Mouse (Mus musculus): Measurements from ENCODE around the gene Sgk2. TPM values are rescaled to one million over a fixed set of nuclear protein-coding genes. Genes with fewer than 3 reads are reported as not detected.

The Sgk2 gene
- polyA plus RNA-seq, 1 experiment from 2014 or later = 0.09 TPM

- Histone ChIP-seq H3K27me3 (replicated peaks) (no peaks in the 10 kb centered on the region), H3K4me3 (no peak overlapping the region), H3K36me3 (peaks cover 87% of the 10 kb centered on the region), H3K27ac (ENCODE audit: poor library complexity, severe bottlenecking) (no peak overlapping the region), H3K9me3 (replicated peaks) (no peaks in the 10 kb centered on the region), H3K4me1 (replicated peaks) (peaks cover 10% of the 10 kb centered on the region), H3K4me2 (no peak overlapping the region), H3K9ac (no peak overlapping the region)
- WGBS = 43% methylated on average over 4 of the region's 4 CpGs
- no peak for ATAC-seq (ENCODE audit: insufficient number of reproducible peaks, low FRiP score)
Measured at GRCm38 (mm10) chr2:163032622-163033021, 45.5 kb downstream of the Sgk2 start.

- Histone ChIP-seq H3K4me1 (replicated peaks) (peaks cover 10% of the 10 kb centered on the region), H3K27ac (ENCODE audit: poor library complexity, severe bottlenecking) (no peak overlapping the region), H3K9ac (no peak overlapping the region), H3K9me3 (replicated peaks) (no peaks in the 10 kb centered on the region), H3K4me3 (no peak overlapping the region), H3K27me3 (replicated peaks) (no peaks in the 10 kb centered on the region), H3K4me2 (no peak overlapping the region), H3K36me3 (peaks cover 91% of the 10 kb centered on the region)
- ATAC-seq (ENCODE audit: insufficient number of reproducible peaks, low FRiP score) = no peak
- WGBS = 80% methylated on average over 7 of the region's 7 CpGs
Measured at GRCm38 (mm10) chr2:163039940-163040339, 52.8 kb downstream of the Sgk2 start.

GRCm38 (mm10) chr2:163048125-163048524, 61.0 kb downstream of the Sgk2 start:
- H3K4me1 ChIP-seq (replicated peaks) = peaks cover 7% of the 10 kb centered on the region
- H3K4me2 ChIP-seq = peak overlapping the region; percentile 56
- no peaks in the 10 kb centered on the region for H3K9me3 ChIP-seq (replicated peaks)
- 0 out of 2 replicates have a peak overlapping the region, but pooled peaks have one; percentile 11 for H3K4me3 ChIP-seq
- no peaks in the 10 kb centered on the region for H3K27me3 ChIP-seq (replicated peaks)
- WGBS = 2% methylated on average over 10 of the region's 10 CpGs
- peaks cover 39% of the 10 kb centered on the region for H3K36me3 ChIP-seq
- 0 out of 2 replicates have a peak, but pooled peaks have one; percentile 33 for ATAC-seq (ENCODE audit: insufficient number of reproducible peaks, low FRiP score)
- no peak overlapping the region for H3K9ac ChIP-seq
- H3K27ac ChIP-seq (ENCODE audit: poor library complexity, severe bottlenecking) = no peak overlapping the region

- H3K4me2 ChIP-seq = no peak overlapping the region
- 83% methylated on average over 2 of the region's 2 CpGs for WGBS
- H3K27ac ChIP-seq (ENCODE audit: poor library complexity, severe bottlenecking) = no peak overlapping the region
- peaks cover 30% of the 10 kb centered on the region for H3K36me3 ChIP-seq
- no peak overlapping the region for H3K4me3 ChIP-seq
- peaks cover 12% of the 10 kb centered on the region for H3K4me1 ChIP-seq (replicated peaks)
- no peak overlapping the region for H3K9ac ChIP-seq
- no peaks in the 10 kb centered on the region for H3K9me3 ChIP-seq (replicated peaks)
- H3K27me3 ChIP-seq (replicated peaks) = no peaks in the 10 kb centered on the region
- no peak for ATAC-seq (ENCODE audit: insufficient number of reproducible peaks, low FRiP score)
Measured at GRCm38 (mm10) chr2:163049116-163049515, 62.0 kb downstream of the Sgk2 start.

GRCm38 (mm10) chr2:163051691-163052090, 64.6 kb downstream of the Sgk2 start:
- Histone ChIP-seq H3K9ac (no peak overlapping the region), H3K4me1 (replicated peaks) (peaks cover 28% of the 10 kb centered on the region), H3K4me2 (no peak overlapping the region), H3K36me3 (peaks cover 9% of the 10 kb centered on the region), H3K27me3 (replicated peaks) (no peaks in the 10 kb centered on the region), H3K9me3 (replicated peaks) (no peaks in the 10 kb centered on the region), H3K27ac (ENCODE audit: poor library complexity, severe bottlenecking) (no peak overlapping the region), H3K4me3 (no peak overlapping the region)
- 77% methylated on average over 1 of the region's 1 CpGs for WGBS
- ATAC-seq (ENCODE audit: insufficient number of reproducible peaks, low FRiP score) = no peak

GRCm38 (mm10) chr2:163052101-163052500, 65.0 kb downstream of the Sgk2 start:
- H3K4me3 ChIP-seq = no peak overlapping the region
- no peak overlapping the region for H3K9ac ChIP-seq
- 17% methylated on average over 4 of the region's 4 CpGs for WGBS
- H3K27ac ChIP-seq (ENCODE audit: poor library complexity, severe bottlenecking) = no peak overlapping the region
- H3K4me2 ChIP-seq = no peak overlapping the region
- H3K4me1 ChIP-seq (replicated peaks) = peaks cover 28% of the 10 kb centered on the region
- no peaks in the 10 kb centered on the region for H3K9me3 ChIP-seq (replicated peaks)
- no peaks in the 10 kb centered on the region for H3K27me3 ChIP-seq (replicated peaks)
- H3K36me3 ChIP-seq = peaks cover 5% of the 10 kb centered on the region
- ATAC-seq (ENCODE audit: insufficient number of reproducible peaks, low FRiP score) = no peak

GRCm38 (mm10) chr2:163052826-163053225, 65.7 kb downstream of the Sgk2 start:
- peaks cover 3% of the 10 kb centered on the region; the same call in 1 of the 2 replicates for H3K36me3 ChIP-seq
- no peaks in the 10 kb centered on the region for H3K27me3 ChIP-seq (replicated peaks)
- 73% methylated on average over 4 of the region's 4 CpGs for WGBS
- ATAC-seq (ENCODE audit: insufficient number of reproducible peaks, low FRiP score) = no peak
- no peak overlapping the region for H3K27ac ChIP-seq (ENCODE audit: poor library complexity, severe bottlenecking)
- no peak overlapping the region for H3K9ac ChIP-seq
- no peaks in the 10 kb centered on the region for H3K9me3 ChIP-seq (replicated peaks)
- H3K4me3 ChIP-seq = no peak overlapping the region
- peaks cover 28% of the 10 kb centered on the region for H3K4me1 ChIP-seq (replicated peaks)
- H3K4me2 ChIP-seq = no peak overlapping the region

- peak; percentile 99 for ATAC-seq (ENCODE audit: insufficient number of reproducible peaks, low FRiP score)
- H3K4me2 ChIP-seq = peak within 1 kb of the TSS; percentile 99
- H3K36me3 ChIP-seq = peaks cover 1% of the 10 kb centered on the region; the same call in 1 of the 2 replicates
- peak within 1 kb of the TSS; percentile 81 for H3K9ac ChIP-seq
- peak within 1 kb of the TSS; percentile 41; the same call in 1 of the 2 replicates for H3K27ac ChIP-seq (ENCODE audit: poor library complexity, severe bottlenecking)
- H3K9me3 ChIP-seq (replicated peaks) = no peaks in the 10 kb centered on the region
- under 1% methylated on average over 48 of the region's 48 CpGs for WGBS
- H3K4me3 ChIP-seq = peak within 1 kb of the TSS; percentile 79
- no peaks in the 10 kb centered on the region for H3K27me3 ChIP-seq (replicated peaks)
- peaks cover 28% of the 10 kb centered on the region for H3K4me1 ChIP-seq (replicated peaks)
Measured at GRCm38 (mm10) chr2:163054335-163054840, 67.3 kb downstream of the Sgk2 start, which contains the start of gene Mybl2. Gene Mybl2 (plus strand): TSS chr2:163054687.

- Histone ChIP-seq H3K27me3 (replicated peaks) (no peaks in the 10 kb centered on the region), H3K4me3 (peak overlapping the region; percentile 79), H3K36me3 (peaks cover 3% of the 10 kb centered on the region; the same call in 1 of the 2 replicates), H3K9ac (peak overlapping the region; percentile 81), H3K4me2 (peak overlapping the region; percentile 99), H3K9me3 (replicated peaks) (no peaks in the 10 kb centered on the region), H3K4me1 (replicated peaks) (peaks cover 28% of the 10 kb centered on the region), H3K27ac (ENCODE audit: poor library complexity, severe bottlenecking) (peak overlapping the region; percentile 41; the same call in 1 of the 2 replicates)
- ATAC-seq (ENCODE audit: insufficient number of reproducible peaks, low FRiP score) = peak; percentile 27
- WGBS = 0% methylated on average over 38 of the region's 38 CpGs
Measured at GRCm38 (mm10) chr2:163054891-163055494, 67.9 kb downstream of the Sgk2 start.

- Histone ChIP-seq H3K36me3 (peaks cover 3% of the 10 kb centered on the region; the same call in 1 of the 2 replicates), H3K4me3 (peak overlapping the region; percentile 79), H3K27me3 (replicated peaks) (no peaks in the 10 kb centered on the region), H3K9ac (peak overlapping the region; percentile 81), H3K9me3 (replicated peaks) (no peaks in the 10 kb centered on the region), H3K4me2 (peak overlapping the region; percentile 99), H3K4me1 (replicated peaks) (peaks cover 28% of the 10 kb centered on the region), H3K27ac (ENCODE audit: poor library complexity, severe bottlenecking) (no peak overlapping the region)
- WGBS = 21% methylated on average over 5 of the region's 5 CpGs
- ATAC-seq (ENCODE audit: insufficient number of reproducible peaks, low FRiP score) = no peak
Measured at GRCm38 (mm10) chr2:163055715-163056114, 68.6 kb downstream of the Sgk2 start.

GRCm38 (mm10) chr2:163056584-163056983, 69.5 kb downstream of the Sgk2 start:
- 72% methylated on average over 9 of the region's 9 CpGs for WGBS
- Histone ChIP-seq H3K4me2 (no peak overlapping the region), H3K36me3 (peaks cover 7% of the 10 kb centered on the region), H3K4me1 (replicated peaks) (peaks cover 28% of the 10 kb centered on the region), H3K9me3 (replicated peaks) (no peaks in the 10 kb centered on the region), H3K27ac (ENCODE audit: poor library complexity, severe bottlenecking) (no peak overlapping the region), H3K27me3 (replicated peaks) (no peaks in the 10 kb centered on the region), H3K4me3 (no peak overlapping the region), H3K9ac (no peak overlapping the region)
- ATAC-seq (ENCODE audit: insufficient number of reproducible peaks, low FRiP score) = no peak
